Comparison of ENCODE assay signal across 13 mouse cellular contexts in genomic region chr5:127355836-127356235, GRCm38 (mm10).
A peak's percentile ranks its signal among the peaks of the same experiment; 100 is the strongest.
DNase-seq lines count a peak whose midpoint lies in the region; ATAC-seq and TF ChIP-seq lines count a peak whose summit lies in the region.
"Had no signal": no experiment of that assay in that cellular context is flagged by ENCODE, and none has a peak within 500 bp of the region (broad histone marks: within the 10 kb centered on the region; RNA-seq: fewer than 3 reads in every experiment).

No protein-coding gene starts in this region.

- no peak overlapping the region for H3K9ac ChIP-seq in midbrain, embryonic 12.5 days (replicated peaks)
- H3K9ac ChIP-seq in midbrain, embryonic 11.5 days (ENCODE audit: low read length): no peak overlapping the region
- H3K9ac ChIP-seq in heart, adult 2 months (ENCODE audit: low read depth, low read length): no peak overlapping the region
- H3K9ac ChIP-seq: intestine, embryonic 15.5 days had no signal

- peaks cover 9% of the 10 kb centered on the region for H3K4me1 ChIP-seq in midbrain, embryonic 12.5 days
- peaks cover 4% of the 10 kb centered on the region; the same call in 1 of the 2 replicates for H3K4me1 ChIP-seq in midbrain, embryonic 11.5 days (ENCODE audit: control insufficient read depth, insufficient read depth, low read length)
- H3K4me1 ChIP-seq in heart, adult 2 months (ENCODE audit: control insufficient read depth, insufficient read depth, low read length): no peaks in the 10 kb centered on the region
- H3K4me1 ChIP-seq: intestine, embryonic 15.5 days had no signal

- 25% methylated on average over 8 of the region's 8 CpGs for WGBS in midbrain, embryonic 12.5 days
- 22% methylated on average over 8 of the region's 8 CpGs for WGBS in midbrain, embryonic 11.5 days
- 10% methylated on average over 8 of the region's 8 CpGs for WGBS in heart, adult 2 months

- DNase-seq in midbrain, embryonic 11.5 days (ENCODE audit: low spot score, missing footprints): no peak
- peak; percentile 54 for DNase-seq in cerebellum, adult 8-10 months
- DNase-seq in embryo, embryonic 9.5 days (ENCODE audit: extremely low spot score): peak; percentile 46
- peak; percentile 42 for DNase-seq in mesoderm, embryonic 11.5 days (ENCODE audit: low read depth, low spot score)
- no peak for DNase-seq in heart, adult 9 months (ENCODE audit: low spot score in 2 of 2)
- DNase-seq in heart, adult 2 months: no peak
- DNase-seq: heart, adult 11 months; heart, postnatal 14 days; kidney, postnatal 25 days had no signal

- TF ChIP-seq EP300 in heart, adult 2 months (IDR thresholded peaks at IDR 0.05; ENCODE audit: insufficient read depth, low read depth, low read length): no peak

- intact Hi-C loops in heart, adult 2 months (cut with DNase I): no loop called here

- H3K4me3 ChIP-seq in midbrain, embryonic 12.5 days: no peak overlapping the region
- H3K4me3 ChIP-seq in midbrain, embryonic 11.5 days (ENCODE audit: low read depth, low read length): no peak overlapping the region
- no peak overlapping the region for H3K4me3 ChIP-seq in heart, adult 2 months
- H3K4me3 ChIP-seq: intestine, embryonic 15.5 days had no signal

- no peak for ATAC-seq in midbrain, embryonic 12.5 days (ENCODE audit: low FRiP score, low read depth)
- no peak for ATAC-seq in midbrain, embryonic 11.5 days (ENCODE audit: low FRiP score)
- ATAC-seq: intestine, embryonic 15.5 days had no signal

- H3K27ac ChIP-seq in midbrain, embryonic 12.5 days (replicated peaks): peak overlapping the region; percentile 15; the same call in 1 of the 2 replicates
- H3K27ac ChIP-seq in midbrain, embryonic 11.5 days (ENCODE audit: low read depth, low read length): no peak overlapping the region; the same call in 1 of the 2 replicates
- no peak overlapping the region for H3K27ac ChIP-seq in heart, adult 2 months
- H3K27ac ChIP-seq: intestine, embryonic 15.5 days had no signal

- H3K36me3 ChIP-seq in midbrain, embryonic 12.5 days: peaks cover 10% of the 10 kb centered on the region; the same call in 1 of the 2 replicates
- no peaks in the 10 kb centered on the region; the same call in 1 of the 2 replicates for H3K36me3 ChIP-seq in midbrain, embryonic 11.5 days (ENCODE audit: control insufficient read depth, insufficient read depth, low read length)
- H3K36me3 ChIP-seq in heart, adult 2 months (ENCODE audit: control insufficient read depth, insufficient read depth, low read length): no peaks in the 10 kb centered on the region
- H3K36me3 ChIP-seq: intestine, embryonic 15.5 days had no signal

- H3K27me3 ChIP-seq in midbrain, embryonic 12.5 days: no peaks in the 10 kb centered on the region
- no peaks in the 10 kb centered on the region for H3K27me3 ChIP-seq in midbrain, embryonic 11.5 days (ENCODE audit: control insufficient read depth, insufficient read depth, low read length)
- no peaks in the 10 kb centered on the region for H3K27me3 ChIP-seq in heart, adult 2 months (ENCODE audit: control insufficient read depth, insufficient read depth, low read length)
- H3K27me3 ChIP-seq: CH12.LX; intestine, embryonic 15.5 days had no signal

- no peak for TF ChIP-seq POLR2A in heart, adult 2 months (IDR thresholded peaks at IDR 0.05; ENCODE audit: insufficient read depth, low read depth, low read length)

- no peaks in the 10 kb centered on the region for H3K9me3 ChIP-seq in midbrain, embryonic 12.5 days
- no peaks in the 10 kb centered on the region; the same call in 1 of the 2 replicates for H3K9me3 ChIP-seq in midbrain, embryonic 11.5 days (ENCODE audit: control insufficient read depth, low read length)
- H3K9me3 ChIP-seq: intestine, embryonic 15.5 days had no signal

- no peaks in the 10 kb centered on the region for H3K79me2 ChIP-seq in heart, adult 2 months (replicated peaks; ENCODE audit: control insufficient read depth, insufficient read depth, low read length)

- H3K4me2 ChIP-seq in midbrain, embryonic 12.5 days (replicated peaks): no peak overlapping the region
- no peak overlapping the region for H3K4me2 ChIP-seq in midbrain, embryonic 11.5 days
- H3K4me2 ChIP-seq: intestine, embryonic 15.5 days; liver, embryonic 11.5 days had no signal

- TF ChIP-seq CTCF in heart, adult 2 months (IDR thresholded peaks at IDR 0.05): no peak

Comparison
In these comparisons a context has a peak if more than half of its experiments do, and no peak if none do; other contexts are left out.
1. DNase-seq: peak in cerebellum, adult 8-10 months (single experiment), embryo, embryonic 9.5 days (single experiment) and mesoderm, embryonic 11.5 days (single experiment); none in midbrain, embryonic 11.5 days (single experiment), heart, adult 9 months (0 of 2) and heart, adult 2 months (0 of 2).